Mouse (Mus musculus) liver, embryonic 16.5 days (tissue): Measurements from ENCODE around the gene Syncrip. TPM values are rescaled to one million over a fixed set of nuclear protein-coding genes. Genes with fewer than 3 reads are reported as not detected.

Experiments used
- ATAC-seq: fragments of 200-750 bp; cut with Nextera tagmentation; 2 replicates; pipeline ENCODE4 v1.8.0; 2017; ENCODE audit warnings: low read depth, mild to moderate bottlenecking, moderate number of reproducible peaks, moderate library complexity
- H3K27ac ChIP-seq: fragments of 300-500 bp; sonication (generic); 2 replicates; pipeline ENCODE4 v1.5.1; 2014; ENCODE audit warnings: mild to moderate bottlenecking, low read length
- H3K27me3 ChIP-seq: fragments of 300-500 bp; sonication (generic); 2 replicates; pipeline ENCODE4 v1.6.1; 2014; ENCODE audit warnings: low read depth, low read length, mixed read lengths; ENCODE audit not compliant: control insufficient read depth, insufficient read depth
- H3K36me3 ChIP-seq: fragments of 300-500 bp; sonication (generic); 2 replicates; pipeline ENCODE4 v1.6.1; 2014; ENCODE audit warnings: mild to moderate bottlenecking; ENCODE audit not compliant: control insufficient read depth, insufficient read depth
- H3K4me1 ChIP-seq: fragments of 300-500 bp; sonication (generic); 2 replicates; pipeline ENCODE4 v1.6.1; 2014; ENCODE audit warnings: low read depth, low read length, mixed read lengths; ENCODE audit not compliant: control insufficient read depth
- H3K4me2 ChIP-seq: fragments of 300-500 bp; sonication (generic); 2 replicates; pipeline ENCODE4 v1.6.1; 2014; ENCODE audit warnings: low read depth, low read length, mixed read lengths
- H3K4me3 ChIP-seq: fragments of 300-500 bp; sonication (generic); 2 replicates; pipeline ENCODE4 v1.5.1; 2014; ENCODE audit warnings: low read depth, mild to moderate bottlenecking, low read length
- H3K9ac ChIP-seq: fragments of 300-500 bp; sonication (generic); 2 replicates; pipeline ENCODE4 v1.6.1; 2014; ENCODE audit warnings: low read depth, low read length
- H3K9me3 ChIP-seq: fragments of 300-500 bp; sonication (generic); replicated peaks from 2 replicates; pipeline ENCODE4 v1.6.1; 2016; ENCODE audit warnings: low read length; ENCODE audit not compliant: control insufficient read depth
- WGBS: fragments of 180-500 bp; shearing (Covaris S2); extraction: QIAGEN DNeasy Blood & Tissue Kit; methylation state at CpG from one replicate; pipeline ENCODE4 v1.1.7; 2014; ENCODE audit not compliant: insufficient replicate concordance; 5-methylcytosine and 5-hydroxymethylcytosine counted together
- polyA plus RNA-seq: library from polyadenylated mRNA; unstranded; fragments of >200 nt; fragmentation: Nextera tagmentation; extraction: Ambion mirVana; gene quantifications from 2 replicates; pipeline ENCODE4 v1.2.1, GENCODE M21; 2015

The Syncrip gene
- polyA plus RNA-seq, 1 experiment from 2014 or later: 26.1 TPM

DNA sequence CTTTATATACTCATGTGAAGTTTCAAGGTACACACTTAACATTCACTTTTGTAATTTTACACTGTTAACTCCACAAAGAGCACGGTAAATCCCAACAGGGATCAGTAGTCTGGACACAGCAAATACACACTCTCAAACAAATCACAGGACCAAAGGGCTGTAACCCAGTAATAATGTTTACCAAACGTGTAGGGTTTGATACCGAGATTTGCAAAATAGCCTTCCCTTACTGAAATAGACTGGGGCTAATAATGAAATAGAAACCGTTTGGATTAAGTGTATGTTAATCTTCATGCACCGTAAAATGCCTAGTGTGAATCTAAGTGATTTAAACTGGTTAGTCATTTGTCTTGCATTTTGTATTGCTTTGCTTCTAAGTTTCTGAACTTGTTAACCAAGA is 42.4 kb downstream of the Syncrip start:
- H3K27ac ChIP-seq: no peak overlapping the region
- H3K27me3 ChIP-seq: no peaks in the 10 kb centered on the region
- peaks cover 4% of the 10 kb centered on the region; the same call in 1 of the 2 replicates for H3K36me3 ChIP-seq
- H3K4me3 ChIP-seq: no peak overlapping the region
- H3K4me2 ChIP-seq: peak overlapping the region; percentile 88
- 24% methylated on average over 5 of the region's 5 CpGs for WGBS
- no peak overlapping the region for H3K9ac ChIP-seq
- no peaks in the 10 kb centered on the region for H3K9me3 ChIP-seq
- ATAC-seq: no peak
- H3K4me1 ChIP-seq: peaks cover 11% of the 10 kb centered on the region

DNA sequence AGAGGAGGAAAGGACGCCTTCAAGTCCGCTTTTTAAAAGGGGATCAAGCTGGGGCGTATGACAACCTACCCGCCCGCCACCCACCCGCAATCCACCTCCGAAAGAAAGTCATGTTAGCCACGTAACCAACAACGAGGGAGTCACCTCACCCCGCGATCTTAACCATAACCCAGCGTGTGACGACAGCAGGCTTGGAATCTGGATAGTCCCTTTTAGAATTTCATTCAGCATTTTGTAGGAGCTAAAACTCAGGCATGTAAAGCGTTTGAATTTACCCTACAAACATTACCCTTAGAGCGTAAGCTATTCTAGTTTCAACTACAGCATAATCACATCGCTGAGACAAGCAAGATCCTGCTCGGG is 43.2 kb downstream of the Syncrip start:
- Histone ChIP-seq H3K4me2 (peak overlapping the region; percentile 88), H3K4me1 (peaks cover 11% of the 10 kb centered on the region), H3K27ac (peak overlapping the region; percentile 87), H3K9ac (peak overlapping the region; percentile 84), H3K27me3 (no peaks in the 10 kb centered on the region), H3K36me3 (no peaks in the 10 kb centered on the region), H3K9me3 (no peaks in the 10 kb centered on the region), H3K4me3 (peak overlapping the region; percentile 79)
- peak; percentile 20 for ATAC-seq
- WGBS: under 1% methylated on average over 17 of the region's 17 CpGs

DNA sequence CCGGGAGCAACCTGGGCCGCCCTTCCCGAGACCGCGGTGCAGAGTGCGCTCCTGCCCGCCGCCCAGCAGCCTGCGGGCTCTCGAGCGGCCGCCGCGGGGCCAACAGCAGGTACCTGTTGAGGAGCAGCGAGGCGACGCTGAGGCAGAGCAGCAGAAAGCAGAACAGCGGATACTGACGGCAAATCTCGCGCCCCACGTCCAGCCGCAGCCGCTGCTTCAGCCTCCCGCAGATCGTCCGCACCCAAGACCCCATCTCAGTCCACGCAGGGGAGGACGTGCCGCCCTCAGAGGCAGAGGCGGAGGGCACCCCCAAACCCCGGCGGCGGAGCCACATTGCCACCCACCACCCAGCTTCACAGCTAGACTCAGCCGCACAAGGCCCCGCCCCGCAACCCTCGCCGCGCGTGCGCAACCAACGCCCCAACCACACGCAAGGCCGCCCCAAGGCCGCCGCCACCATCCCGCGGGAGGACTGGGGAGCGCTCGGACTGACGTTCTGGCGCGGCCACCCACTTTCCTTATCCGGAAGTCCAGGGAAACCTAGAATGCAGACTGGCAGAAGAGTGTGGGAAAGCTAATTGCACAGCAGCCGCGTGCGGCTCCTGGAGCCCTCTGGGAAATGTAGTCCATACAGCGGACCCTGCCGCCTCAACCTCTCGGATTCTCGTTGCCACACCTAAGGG is 43.7 kb downstream of the Syncrip start, which contains the start of gene Snx14:
Gene Snx14 (minus strand): TSS at position 404 of the 683 bp plus-strand sequence.
- Histone ChIP-seq H3K4me3 (peak within 1 kb of the TSS; percentile 79), H3K9ac (peak within 1 kb of the TSS; percentile 84), H3K27me3 (no peaks in the 10 kb centered on the region), H3K4me1 (peaks cover 11% of the 10 kb centered on the region), H3K9me3 (no peaks in the 10 kb centered on the region), H3K27ac (peak within 1 kb of the TSS; percentile 87), H3K36me3 (no peaks in the 10 kb centered on the region), H3K4me2 (peak within 1 kb of the TSS; percentile 88)
- peak; percentile 97 for ATAC-seq
- WGBS: under 1% methylated on average over 62 of the region's 62 CpGs

DNA sequence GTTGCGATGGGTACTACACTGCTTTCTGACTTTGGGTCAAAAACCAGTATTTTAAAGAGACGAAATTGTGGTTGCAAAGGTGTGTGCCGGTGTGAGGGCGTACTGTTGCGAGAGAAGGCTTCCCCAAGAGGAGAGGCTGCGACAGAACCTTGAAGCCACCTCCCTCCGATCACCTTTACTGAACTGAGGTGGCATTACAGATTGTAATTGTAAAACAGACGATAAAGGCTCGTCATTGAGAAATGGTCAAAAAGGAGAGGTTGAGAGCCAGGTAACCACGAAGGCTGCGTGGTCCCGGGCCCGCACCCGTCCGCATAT is 44.2 kb downstream of the Syncrip start:
- Histone ChIP-seq H3K9me3 (no peaks in the 10 kb centered on the region), H3K27ac (peak overlapping the region; percentile 87), H3K9ac (peak overlapping the region; percentile 84), H3K4me3 (peak overlapping the region; percentile 79), H3K27me3 (no peaks in the 10 kb centered on the region), H3K4me1 (peaks cover 11% of the 10 kb centered on the region), H3K4me2 (peak overlapping the region; percentile 88), H3K36me3 (no peaks in the 10 kb centered on the region)
- 0 out of 2 replicates have a peak, but pooled peaks have one; percentile 6 for ATAC-seq
- under 1% methylated on average over 15 of the region's 15 CpGs for WGBS

DNA sequence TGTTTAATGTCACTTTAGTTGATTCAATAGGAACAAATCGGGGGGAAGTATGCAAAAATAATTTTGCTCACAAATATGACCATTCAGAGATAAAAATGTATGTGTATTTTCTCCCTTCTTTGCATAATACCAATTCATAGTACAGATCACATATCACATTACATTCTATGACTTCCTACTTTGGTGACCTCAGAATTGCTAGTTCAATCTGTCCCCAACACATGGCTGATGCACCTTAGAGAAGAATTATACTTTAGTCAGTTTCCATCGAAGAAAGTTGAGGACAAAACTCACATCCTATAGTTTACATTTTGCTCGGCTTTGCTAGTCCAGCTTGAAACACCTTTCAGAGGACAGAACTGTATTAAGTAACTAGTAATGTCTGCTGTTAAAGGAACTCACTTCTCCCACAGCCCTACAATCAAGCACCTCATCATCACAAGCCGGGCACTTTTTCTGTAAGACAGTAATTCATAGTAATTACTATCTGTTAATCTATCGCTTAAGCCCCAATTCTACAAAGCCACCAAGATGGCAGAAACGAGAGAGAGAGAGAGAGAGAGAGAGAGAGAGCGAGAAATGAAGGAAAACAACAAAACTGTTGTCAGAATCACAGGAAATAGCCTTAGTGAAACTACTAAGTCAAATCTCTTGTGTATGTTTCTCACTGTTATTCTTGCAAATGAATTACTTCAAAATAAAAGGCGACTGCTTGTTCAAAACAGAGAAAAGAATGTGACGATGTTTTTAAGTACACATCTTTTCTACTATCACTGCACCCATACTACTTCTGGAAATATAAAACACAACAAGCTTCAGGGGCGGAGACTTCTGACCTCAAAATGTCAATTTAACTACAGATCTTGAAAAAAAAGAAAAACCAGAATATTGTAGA is 44.8 kb downstream of the Syncrip start:
- Histone ChIP-seq H3K9ac (peak overlapping the region; percentile 84), H3K27ac (peak overlapping the region; percentile 87), H3K4me1 (peaks cover 11% of the 10 kb centered on the region), H3K9me3 (no peaks in the 10 kb centered on the region), H3K4me3 (peak overlapping the region; percentile 79), H3K36me3 (no peaks in the 10 kb centered on the region), H3K27me3 (no peaks in the 10 kb centered on the region), H3K4me2 (peak overlapping the region; percentile 88)
- ATAC-seq: no peak
- 31% methylated on average over 10 of the region's 10 CpGs for WGBS

DNA sequence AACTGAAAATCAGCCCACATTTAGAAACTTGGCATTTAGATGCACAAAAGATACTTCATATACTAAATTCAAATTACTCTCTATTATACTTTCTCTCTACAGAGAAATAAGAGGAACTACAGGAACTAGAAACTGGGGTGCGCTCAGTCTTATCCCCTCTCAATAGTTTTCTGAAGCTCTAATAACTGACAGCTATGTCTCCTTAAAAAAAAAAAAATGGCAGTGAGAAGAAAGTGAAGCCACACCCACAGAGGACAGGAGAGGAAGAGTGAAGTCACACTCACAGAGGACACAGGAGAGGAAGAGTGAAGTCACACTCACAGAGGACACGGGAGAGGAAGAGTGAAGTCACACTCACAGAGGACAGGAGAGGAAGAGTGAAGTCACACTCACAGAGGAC is 58.0 kb downstream of the Syncrip start:
- no peak overlapping the region for H3K4me2 ChIP-seq
- no peaks in the 10 kb centered on the region for H3K4me1 ChIP-seq
- H3K27ac ChIP-seq: no peak overlapping the region
- H3K9ac ChIP-seq: no peak overlapping the region
- 55% methylated on average over 2 of the region's 2 CpGs for WGBS
- no peak for ATAC-seq
- H3K36me3 ChIP-seq: peaks cover 3% of the 10 kb centered on the region
- no peak overlapping the region for H3K4me3 ChIP-seq
- H3K9me3 ChIP-seq: no peaks in the 10 kb centered on the region
- no peaks in the 10 kb centered on the region for H3K27me3 ChIP-seq

DNA sequence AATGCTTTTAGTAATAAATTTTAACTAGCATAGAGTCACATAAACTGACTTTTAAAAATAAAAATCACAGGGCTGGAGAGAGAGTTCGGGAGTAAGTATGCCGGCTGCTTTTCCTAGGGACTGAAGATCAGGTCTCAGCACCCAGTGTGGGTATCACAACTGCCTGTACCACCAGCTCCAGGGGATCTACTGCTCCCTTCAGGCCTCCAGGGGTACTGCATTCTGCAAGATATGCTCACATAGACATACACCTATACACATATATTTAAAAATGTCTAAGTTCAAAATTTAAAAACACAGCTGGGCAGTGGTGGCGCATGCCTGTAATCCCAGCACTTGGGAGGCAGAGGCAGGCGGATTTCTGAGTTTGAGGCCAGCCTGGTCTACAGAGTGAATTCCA is 59.9 kb downstream of the Syncrip start:
- no peak overlapping the region for H3K27ac ChIP-seq
- no peak overlapping the region for H3K4me2 ChIP-seq
- H3K9me3 ChIP-seq: no peaks in the 10 kb centered on the region
- H3K36me3 ChIP-seq: peaks cover 3% of the 10 kb centered on the region
- ATAC-seq: no peak
- no peaks in the 10 kb centered on the region for H3K4me1 ChIP-seq
- 80% methylated on average over 4 of the region's 4 CpGs for WGBS
- H3K27me3 ChIP-seq: no peaks in the 10 kb centered on the region
- no peak overlapping the region for H3K4me3 ChIP-seq
- H3K9ac ChIP-seq: no peak overlapping the region

DNA sequence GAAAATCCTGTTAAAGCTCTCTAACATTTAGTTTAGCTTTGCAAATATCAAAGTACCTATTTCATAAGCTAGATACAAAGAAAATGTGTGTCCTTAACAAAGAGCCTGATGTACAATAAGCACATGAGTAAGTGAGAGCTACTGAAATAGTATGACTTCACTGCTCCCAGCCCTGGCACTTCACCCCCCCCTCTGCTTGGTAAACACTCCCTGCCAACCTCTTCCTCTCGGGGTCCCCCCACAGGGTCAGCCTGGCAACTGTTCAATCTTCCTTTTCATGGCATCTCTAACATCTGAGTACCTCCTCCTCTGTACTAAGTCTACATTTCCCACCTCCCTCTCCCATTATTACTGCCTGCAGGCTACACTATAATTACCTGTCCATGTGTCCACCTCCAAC is 65.6 kb downstream of the Syncrip start:
- Histone ChIP-seq H3K4me1 (no peaks in the 10 kb centered on the region), H3K36me3 (no peaks in the 10 kb centered on the region), H3K9me3 (no peaks in the 10 kb centered on the region), H3K4me3 (no peak overlapping the region), H3K9ac (no peak overlapping the region), H3K4me2 (no peak overlapping the region), H3K27me3 (no peaks in the 10 kb centered on the region), H3K27ac (no peak overlapping the region)
- WGBS: 74% methylated on average over 1 of the region's 1 CpGs
- no peak for ATAC-seq

DNA sequence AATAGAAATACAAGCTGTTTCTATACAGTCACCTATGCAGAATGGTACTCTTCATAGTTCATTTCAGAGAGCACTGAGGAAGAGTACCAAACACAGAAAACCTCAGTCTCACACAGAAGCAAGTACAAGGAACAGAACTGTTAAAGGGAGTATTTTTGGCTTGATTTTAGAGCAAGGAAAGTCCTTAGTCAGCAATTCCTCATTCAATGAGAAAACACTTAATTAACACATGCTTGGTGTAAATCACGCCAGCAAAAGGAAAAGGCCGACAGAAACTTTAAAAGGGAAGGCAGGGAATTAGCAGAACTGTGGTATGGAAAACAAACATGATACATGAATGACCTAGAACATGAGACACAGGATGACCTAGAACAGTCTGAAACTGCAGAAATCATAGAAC is 72.4 kb downstream of the Syncrip start:
- 72% methylated on average over 2 of the region's 2 CpGs for WGBS
- no peak overlapping the region for H3K4me2 ChIP-seq
- no peak for ATAC-seq
- no peaks in the 10 kb centered on the region for H3K9me3 ChIP-seq
- H3K27ac ChIP-seq: no peak overlapping the region
- H3K9ac ChIP-seq: no peak overlapping the region
- no peaks in the 10 kb centered on the region for H3K27me3 ChIP-seq
- no peak overlapping the region for H3K4me3 ChIP-seq
- no peaks in the 10 kb centered on the region for H3K4me1 ChIP-seq
- H3K36me3 ChIP-seq: no peaks in the 10 kb centered on the region; the same call in 1 of the 2 replicates
